Mouse (Mus musculus) MEL-GATA-1-ER (cell line): ENCODE results near the gene Mid1.
A peak's percentile ranks its signal among the peaks of the same experiment; 100 is the strongest.

Experiments
- DNase-seq: peaks from one replicate; pipeline ENCODE4 v3.0.0-alpha.2; 2012; ENCODE audit warnings: low read depth; ENCODE audit errors: extremely low read depth

Gene Mid1

DNA sequence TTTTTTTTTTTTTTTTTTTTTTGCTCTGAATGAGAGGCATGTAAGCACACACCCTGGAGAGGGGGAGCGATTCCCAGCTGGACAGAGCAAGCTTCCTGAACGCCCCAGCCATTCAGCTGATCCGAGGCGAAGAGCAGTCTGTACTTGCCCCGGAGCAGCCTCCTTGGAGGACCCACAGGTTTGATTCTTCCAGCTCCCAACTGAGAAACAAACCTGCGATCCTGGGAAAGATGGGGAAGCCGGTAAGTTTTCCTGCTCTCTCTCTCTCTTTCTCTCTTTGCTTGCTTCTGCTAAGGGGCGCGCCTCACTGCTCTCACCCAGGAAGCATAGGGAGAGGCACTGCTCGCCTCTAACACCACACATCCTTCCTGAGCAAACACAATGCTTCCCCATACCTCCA, at the start of gene Mid1:
Gene Mid1, plus strand, starts transcription at position 69 of the 400 bp plus-strand sequence.
- no peak for DNase-seq

DNA sequence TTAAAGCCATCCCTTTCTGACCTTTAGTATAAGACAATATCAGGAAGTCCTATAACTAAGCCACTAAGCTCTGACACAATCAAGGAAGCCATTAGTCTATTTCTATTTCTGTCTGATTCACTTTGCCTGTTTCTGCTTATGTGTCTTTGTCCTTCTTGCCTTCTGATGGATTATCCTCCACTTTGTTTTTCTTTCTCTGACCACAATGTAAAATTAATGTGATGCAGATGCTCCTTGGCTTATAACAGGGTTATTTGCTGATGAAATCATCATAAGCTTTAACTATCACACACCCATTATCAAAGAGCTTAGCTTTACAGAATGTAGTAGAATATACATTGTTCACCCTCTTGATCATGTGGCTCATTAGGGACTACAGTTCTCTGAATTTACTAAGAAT, 11.9 kb upstream of the Mid1 start:
- DNase-seq: no peak

DNA sequence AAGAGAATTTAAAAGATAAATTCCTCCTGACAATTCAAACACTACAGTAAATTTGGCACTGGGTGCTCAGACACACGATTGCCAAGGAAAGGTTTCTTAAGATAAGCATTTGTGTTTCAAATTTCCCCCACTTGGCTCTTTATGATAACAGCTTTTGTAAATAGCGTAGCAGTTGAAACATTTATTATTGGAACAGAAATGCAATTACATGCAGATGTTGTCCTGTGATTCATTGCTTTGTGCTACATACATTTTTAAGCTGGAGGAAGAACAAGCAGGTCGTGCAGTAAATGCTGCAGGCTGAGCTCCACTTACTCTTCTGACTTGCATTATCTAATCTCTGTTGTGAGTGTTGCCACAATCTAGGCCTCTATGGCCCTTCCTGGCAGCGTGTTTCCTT, 8.7 kb upstream of the Mid1 start:
- peak; percentile 11 for DNase-seq

- no peak for DNase-seq
Measured at GRCm38 (mm10) chrX:169685731-169686130, 732 bp downstream of the Mid1 start.

DNA sequence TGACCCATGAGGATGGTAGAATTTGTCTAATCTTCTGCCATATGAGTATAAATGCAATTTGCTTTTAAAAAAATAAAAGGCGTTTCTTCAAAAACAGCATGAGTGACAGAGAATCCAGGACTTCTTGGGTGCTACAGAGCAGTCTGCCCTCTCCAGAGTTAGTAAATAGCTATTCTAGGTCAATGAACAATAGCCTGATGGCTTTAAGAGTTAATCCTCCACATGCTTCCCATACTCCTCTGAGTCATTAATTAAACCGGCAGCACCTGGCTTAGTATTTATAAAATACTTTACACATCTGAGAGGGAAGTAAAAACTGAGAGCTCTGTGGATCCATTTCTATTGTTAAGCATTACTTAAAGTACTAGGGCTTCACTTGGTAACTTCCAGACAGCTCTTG, 6.2 kb downstream of the Mid1 start:
- DNase-seq: no peak

DNA sequence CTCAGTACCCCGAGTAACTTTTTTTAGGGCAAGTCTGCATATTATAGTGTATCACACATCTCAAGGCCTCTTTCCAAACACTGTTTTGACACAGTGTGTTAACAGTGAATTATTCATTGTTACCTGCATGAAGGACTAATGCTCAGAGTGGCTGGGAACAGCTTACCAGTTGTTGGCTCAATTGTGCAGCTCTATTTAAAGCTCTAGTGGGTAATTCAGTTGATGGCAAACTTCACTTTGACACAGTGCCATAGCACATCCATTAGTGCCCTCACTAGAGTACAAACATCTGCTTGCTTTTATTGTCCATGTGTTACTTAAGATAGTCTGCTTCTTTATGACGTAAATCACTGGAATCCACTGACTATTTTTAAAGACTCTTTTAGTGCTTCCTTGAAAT, 6.7 kb downstream of the Mid1 start:
- DNase-seq: no peak

DNA sequence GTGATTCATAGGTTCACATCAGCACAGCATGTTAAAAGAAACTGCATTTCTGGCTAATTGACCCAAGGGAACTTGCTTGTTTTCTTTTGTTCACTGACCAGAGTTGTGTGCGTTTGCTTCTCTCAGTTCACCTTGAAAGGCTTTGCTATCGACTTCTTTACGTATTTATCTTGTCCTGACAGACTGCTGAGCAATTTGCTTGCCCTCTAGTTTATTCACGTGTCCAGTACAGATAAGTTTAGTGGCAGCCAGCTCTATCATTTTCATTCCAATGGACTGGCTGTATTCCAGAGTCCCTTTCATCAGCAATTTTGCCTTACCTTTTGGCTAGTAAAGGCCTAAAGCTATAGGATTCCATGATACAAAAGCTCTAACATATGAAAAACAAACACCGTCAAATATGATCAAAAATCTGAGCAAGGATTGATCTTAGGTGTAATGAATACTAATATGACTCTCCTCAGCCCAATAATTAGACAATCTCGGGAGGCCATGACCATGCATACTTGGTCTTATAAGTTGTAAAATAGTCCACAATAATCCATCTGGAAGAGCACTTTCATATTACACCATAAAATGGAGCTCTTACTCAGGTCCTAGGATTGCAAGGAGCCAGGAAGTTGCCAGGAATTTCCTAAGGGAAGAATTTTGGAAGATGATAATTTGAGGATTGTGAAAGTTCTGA, 7.4 kb downstream of the Mid1 start:
- no peak for DNase-seq

GRCm38 (mm10) chrX:169704016-169704602, 19.1 kb downstream of the Mid1 start:
- DNase-seq: no peak

DNA sequence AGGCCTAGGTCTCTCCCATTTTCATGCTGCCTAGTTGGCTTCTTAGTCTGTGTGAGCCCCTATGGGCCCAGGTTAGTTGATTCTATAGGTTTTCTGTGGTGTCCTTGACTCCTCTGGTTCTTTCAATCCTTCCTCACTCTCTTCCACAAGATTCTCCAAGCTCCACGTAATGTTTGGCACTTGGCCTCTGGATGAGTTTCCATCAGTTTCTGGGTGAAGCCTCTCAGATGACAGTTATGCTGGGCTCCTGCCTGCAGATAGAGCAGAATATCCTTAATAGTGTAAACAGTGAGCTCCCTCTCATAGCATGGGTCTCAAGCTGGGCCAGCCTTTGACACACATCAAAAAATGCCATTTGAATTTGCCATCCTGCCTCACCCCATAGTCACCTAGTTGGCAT, 38.5 kb downstream of the Mid1 start:
- DNase-seq: no peak

DNA sequence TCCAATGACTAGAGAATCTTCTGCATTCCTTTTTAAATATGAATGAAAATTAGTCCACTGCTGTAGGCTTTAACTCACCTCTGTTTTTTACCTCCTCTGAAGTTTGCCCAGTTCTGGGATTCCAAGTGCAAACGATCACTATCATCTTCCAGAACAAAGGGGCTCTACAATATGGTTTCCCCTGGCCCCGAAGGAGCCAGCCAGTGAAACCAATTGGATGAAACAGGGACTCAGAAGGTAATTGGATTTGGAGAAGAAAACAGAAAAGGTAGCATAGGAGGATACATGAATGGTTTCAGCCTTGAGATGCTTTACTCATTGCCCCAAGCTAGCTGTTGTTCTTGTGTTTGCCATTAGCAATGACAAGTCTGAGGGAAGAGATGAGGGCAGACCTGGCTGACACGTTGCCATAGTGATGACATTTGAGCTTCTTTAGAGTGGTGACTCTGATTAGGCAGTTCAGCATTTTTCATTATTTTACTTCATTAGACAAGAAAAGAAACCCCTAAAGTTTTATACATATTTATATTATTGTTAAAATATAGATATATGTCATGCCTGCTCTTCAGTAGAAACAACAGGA, 50.5 kb downstream of the Mid1 start:
- DNase-seq: no peak

GRCm38 (mm10) chrX:169758001-169758400, 73.0 kb downstream of the Mid1 start:
- DNase-seq: no peak

- no peak for DNase-seq
Measured at GRCm38 (mm10) chrX:169779535-169779934, 94.5 kb downstream of the Mid1 start, which contains the start of gene 4933400A11Rik. Gene 4933400A11Rik, minus strand, starts transcription at chrX:169779635.

DNA sequence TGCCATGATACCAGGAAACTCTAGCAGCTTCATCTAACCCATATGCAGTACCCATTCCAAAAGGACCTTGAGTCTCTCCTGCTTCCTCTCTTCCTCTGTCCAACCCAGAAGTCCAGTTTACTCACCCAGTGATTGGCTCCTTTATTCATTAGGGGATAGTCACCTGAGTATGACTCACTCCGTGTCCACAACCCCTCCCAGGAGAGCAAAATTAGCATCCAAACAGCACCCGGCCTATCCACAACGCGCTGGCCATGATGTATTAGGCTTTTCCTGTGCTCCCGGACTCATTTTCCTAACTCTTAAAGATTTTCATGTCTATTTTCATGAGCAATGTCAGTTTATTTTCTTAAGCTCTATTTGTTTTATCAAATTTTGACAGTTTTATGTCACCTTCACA, 104.7 kb downstream of the Mid1 start:
- DNase-seq: no peak

GRCm38 (mm10) chrX:169792879-169793278, 107.9 kb downstream of the Mid1 start:
- no peak for DNase-seq

DNA sequence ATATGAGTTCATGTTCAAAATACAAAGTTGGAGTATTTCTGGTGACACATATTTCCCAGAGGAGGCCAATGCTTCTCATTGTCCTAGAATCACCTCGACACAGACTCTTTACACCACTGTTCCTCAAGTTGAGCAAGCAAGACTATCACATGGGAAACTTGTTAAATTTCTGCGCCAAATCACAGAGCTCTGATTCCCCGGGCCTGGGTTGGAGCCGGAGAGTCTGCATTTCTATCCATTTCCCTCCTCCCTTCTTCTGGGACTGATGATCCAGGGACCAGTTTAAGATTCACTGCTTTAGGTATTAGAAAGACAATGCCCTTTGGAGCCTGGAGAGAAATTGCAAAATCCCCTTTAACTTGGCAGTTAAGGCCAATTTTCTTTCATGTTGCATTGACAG, 109.4 kb downstream of the Mid1 start:
- no peak for DNase-seq

DNA sequence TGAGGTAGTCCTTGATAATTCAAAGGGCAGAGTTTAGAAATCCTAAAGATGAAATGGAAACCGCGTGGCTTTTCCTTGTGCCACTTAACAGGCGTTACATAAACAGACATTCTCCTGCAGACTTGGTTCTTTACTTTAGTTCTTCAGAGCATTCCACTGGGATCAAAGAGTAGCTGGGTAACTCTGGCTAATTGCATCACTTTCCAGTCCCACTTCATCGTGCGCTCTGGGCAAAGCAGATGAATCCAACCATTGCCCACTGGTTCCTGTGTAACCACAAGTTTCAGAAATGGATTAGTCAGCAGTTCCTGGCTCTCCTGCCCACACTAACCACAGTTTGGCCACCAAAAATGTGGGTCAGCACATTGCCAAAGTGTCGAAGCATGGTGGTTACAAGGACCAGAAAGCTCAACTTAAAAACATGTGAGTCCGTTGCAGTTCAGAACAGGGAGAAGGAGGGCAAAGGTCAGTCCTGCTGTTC, 109.9 kb downstream of the Mid1 start:
- DNase-seq: no peak

DNA sequence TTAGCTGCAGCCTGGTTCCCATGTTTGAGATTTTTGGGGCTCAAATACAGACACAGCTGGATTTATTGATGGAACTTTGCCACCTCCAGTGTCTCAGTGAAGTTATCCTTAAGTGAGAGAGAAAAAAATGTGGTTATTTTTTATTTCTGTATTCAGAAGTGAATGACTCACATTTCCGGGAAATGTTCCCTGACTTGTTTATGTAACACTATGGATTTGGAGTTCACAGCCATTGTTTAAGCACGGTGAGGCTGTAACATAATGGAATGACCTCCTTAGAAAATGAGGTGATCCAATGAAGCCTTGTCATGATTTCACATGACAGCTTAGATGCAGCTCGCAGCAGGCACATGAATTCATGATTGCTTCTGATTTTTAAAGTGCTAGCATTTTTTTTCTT, 112.1 kb downstream of the Mid1 start:
- no peak for DNase-seq

- DNase-seq: no peak
Measured at GRCm38 (mm10) chrX:169798987-169799680, 114.1 kb downstream of the Mid1 start.

- no peak for DNase-seq
Measured at GRCm38 (mm10) chrX:169800238-169800637, 115.2 kb downstream of the Mid1 start.

DNA sequence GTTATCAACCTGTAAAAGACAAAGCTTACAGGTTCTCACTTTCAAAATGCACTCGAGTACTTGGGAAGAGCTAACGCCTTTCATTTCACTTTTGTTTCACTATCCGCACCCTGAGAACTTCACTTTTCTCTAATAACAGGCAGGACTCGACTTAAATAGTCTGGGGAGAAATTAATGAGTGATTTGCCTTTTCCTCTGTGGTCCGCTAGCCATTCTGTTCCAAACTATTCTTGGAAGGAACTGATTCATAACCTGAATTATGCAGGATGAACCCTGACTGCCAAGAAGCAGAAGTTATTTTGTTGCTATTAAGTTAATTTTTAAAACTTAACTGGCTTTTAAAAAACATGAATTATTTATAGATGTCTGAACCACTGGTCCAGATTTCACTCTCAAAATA, 120.8 kb downstream of the Mid1 start:
- no peak for DNase-seq

GRCm38 (mm10) chrX:169807744-169808143, 122.7 kb downstream of the Mid1 start:
- no peak for DNase-seq

DNA sequence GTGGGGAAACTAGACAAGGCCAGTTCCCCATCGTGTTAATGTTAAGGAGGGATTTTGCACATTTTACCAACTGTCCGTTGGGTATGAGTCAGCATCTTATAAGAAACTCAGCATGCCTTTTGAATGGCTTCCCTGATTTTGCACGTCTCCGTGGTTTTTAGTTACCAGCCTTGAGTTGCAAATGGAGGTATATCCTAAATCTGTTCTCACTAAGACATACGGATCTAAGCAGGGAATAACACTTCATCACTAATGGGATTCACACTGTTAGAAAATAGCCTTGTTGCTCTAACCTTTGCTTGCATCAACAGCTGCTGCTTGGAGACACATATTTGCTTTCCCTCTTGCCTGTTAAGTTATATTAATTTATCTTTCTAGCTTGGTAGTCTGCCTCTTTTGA, 126.3 kb downstream of the Mid1 start:
- DNase-seq: no peak
